Mouse (Mus musculus): ENCODE results near the gene Rnf43. TPM values are rescaled to one million over a fixed set of nuclear protein-coding genes. Genes with fewer than 3 reads are reported as not detected.

Gene Rnf43
- polyA plus RNA-seq, 1 experiment = not detected

DNA sequence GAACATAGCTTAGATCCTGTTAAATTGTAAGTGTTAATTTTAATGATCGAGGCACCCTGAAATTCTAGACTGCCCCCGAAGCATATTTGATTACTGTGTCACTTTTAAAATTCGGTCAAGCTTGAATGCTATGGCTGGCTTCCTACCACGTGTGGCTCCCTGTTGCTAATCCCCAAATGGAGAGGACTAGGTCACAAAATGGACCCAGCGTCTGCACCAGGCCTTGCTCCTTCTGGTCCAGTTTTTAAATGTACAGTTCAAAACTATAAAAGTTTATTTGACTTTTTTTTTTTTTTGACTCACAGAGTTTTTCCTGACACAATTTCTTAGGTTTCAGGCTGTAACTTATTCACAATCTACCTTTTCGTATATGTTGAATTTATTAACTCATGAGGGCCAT is 2.7 kb downstream of the Rnf43 start:
- H3K27ac ChIP-seq (replicated peaks; ENCODE audit: low read depth, low read length) = no peak overlapping the region
- H3K4me1 ChIP-seq (ENCODE audit: control insufficient read depth, insufficient read depth, insufficient read length, low read length) = no peaks in the 10 kb centered on the region
- H3K4me3 ChIP-seq (ENCODE audit: insufficient read depth, low read depth, low read length) = no peak overlapping the region

DNA sequence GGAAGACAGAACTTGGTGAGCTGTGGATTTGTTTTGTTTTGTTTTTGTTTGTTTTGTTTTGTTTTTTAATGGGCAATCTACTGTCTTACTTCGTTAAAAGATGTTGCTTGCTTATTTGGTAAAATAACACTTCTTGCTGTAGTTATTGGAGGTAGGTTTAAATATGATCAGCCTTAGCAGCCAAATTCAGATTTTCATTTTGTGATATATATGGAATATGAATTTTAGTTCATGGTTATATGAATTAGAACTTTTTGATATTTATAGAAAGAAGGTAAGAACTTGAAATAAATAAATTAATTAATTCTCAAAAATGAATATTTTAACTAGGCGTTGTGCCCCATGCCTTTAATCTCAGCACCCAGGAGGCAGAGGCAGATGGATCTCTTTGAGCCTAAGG is 3.1 kb downstream of the Rnf43 start:
- Histone ChIP-seq H3K4me3 (ENCODE audit: insufficient read depth, low read depth, low read length) (no peak overlapping the region), H3K27ac (replicated peaks; ENCODE audit: low read depth, low read length) (no peak overlapping the region), H3K4me1 (ENCODE audit: control insufficient read depth, insufficient read depth, insufficient read length, low read length) (no peaks in the 10 kb centered on the region)

DNA sequence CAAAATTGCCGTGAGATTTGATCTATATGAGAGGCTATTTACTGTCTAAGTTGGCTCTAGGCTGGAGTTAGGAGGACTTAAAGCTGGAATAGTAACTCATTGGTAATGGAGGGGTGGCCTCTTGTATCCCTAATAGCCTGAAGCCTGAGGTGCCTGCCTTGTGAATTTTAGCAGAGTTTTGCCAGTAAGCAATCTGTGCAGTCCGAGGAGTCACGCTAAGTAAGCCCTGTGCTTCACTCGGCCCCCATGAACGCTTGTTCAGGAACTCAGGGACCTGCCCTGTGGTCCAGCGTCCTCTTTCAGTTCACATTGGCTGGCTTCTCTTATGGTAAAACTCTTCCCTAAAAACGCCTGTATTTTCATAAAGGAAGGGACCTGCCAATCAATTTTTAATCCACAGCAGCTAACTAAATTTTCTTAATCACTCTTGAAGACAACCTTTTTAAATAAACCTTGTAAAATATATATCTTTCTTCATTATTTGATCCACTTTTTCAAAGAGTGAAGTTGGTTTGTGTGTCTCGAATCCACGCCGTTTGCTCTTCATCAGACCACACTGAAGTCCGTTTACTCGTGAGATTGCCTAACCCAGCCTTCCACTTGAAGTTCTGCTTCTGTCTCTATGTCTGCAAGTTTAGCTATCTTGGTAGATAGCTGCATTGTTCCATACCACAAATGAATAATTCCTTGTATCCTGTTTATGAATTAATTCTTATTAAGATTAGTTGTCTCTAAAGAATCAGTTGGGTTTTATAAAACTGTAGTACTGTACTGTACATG is 3.9 kb downstream of the Rnf43 start:
- H3K27ac ChIP-seq (replicated peaks; ENCODE audit: low read depth, low read length) = no peak overlapping the region
- no peaks in the 10 kb centered on the region for H3K4me1 ChIP-seq (ENCODE audit: control insufficient read depth, insufficient read depth, insufficient read length, low read length)
- no peak overlapping the region for H3K4me3 ChIP-seq (ENCODE audit: insufficient read depth, low read depth, low read length)

DNA sequence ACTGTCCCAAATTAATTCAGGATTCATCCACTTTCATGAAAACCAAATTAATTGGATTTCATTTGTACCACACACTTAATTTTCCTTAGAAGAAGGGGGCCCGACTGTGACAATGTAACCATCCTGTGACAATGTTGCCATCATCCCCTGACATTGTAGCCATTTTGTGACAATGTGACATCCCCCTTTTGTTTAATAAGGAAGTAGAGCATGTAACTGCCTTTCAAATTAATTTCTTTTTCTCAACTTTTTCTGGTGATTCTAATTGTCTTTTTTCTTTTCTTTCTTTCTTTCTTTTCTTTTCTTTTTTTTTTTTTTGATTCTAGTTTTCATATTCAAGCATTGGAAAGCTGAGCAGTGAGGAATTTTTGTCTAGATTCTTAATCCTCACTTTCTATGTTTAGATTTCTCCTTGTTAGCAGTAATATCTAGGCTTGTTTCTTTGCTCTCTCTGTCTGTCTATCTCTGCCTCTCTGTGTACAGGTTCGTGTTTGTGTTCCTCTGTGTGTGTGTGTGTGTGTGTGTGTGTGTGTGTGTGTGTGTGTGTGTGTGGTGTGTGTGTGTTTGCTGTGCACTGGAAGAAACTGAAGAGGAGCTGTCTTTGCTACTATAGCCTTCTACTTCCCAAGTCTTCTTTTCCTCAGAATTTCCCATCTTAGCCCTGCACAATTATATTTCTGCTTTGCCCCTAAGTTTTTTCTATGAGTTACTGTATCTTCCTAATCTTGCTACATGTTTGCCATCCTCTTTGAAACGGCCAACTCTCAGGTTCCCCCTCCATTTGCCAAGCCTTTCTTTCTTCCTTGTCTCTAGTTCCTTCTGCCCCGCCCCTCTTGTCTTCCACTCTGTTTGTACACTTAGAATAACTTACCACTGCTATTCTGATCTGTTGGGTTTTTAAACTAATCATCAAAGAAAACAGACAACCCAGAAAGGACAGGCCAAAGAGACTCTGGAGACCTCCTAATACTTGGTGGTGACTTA is 4.9 kb downstream of the Rnf43 start:
- Histone ChIP-seq H3K27ac (replicated peaks; ENCODE audit: low read depth, low read length) (no peak overlapping the region), H3K4me3 (ENCODE audit: insufficient read depth, low read depth, low read length) (no peak overlapping the region), H3K4me1 (ENCODE audit: control insufficient read depth, insufficient read depth, insufficient read length, low read length) (no peaks in the 10 kb centered on the region)

DNA sequence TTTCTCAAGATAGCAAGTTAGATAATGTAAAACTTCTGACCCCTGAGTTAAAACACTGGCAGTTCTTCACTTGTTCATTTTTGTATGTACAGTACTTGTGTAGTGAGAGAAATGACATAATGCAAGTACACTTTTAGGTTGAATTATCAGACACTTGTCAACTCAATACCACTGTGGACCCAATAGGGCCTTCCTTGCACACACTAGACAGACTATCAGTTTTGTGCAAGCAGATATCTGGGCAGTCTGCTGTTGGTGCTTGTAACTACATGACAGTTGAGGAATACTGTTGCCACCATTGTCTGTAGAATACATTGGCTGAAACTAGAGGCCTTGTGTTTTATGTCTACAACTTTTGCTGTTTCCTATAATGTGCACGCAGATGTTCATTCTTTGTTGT is 10.8 kb downstream of the Rnf43 start:
- no peak overlapping the region for H3K27ac ChIP-seq (replicated peaks; ENCODE audit: low read depth, low read length)
- no peaks in the 10 kb centered on the region for H3K4me1 ChIP-seq (ENCODE audit: control insufficient read depth, insufficient read depth, insufficient read length, low read length)
- no peak overlapping the region for H3K4me3 ChIP-seq (ENCODE audit: insufficient read depth, low read depth, low read length)

DNA sequence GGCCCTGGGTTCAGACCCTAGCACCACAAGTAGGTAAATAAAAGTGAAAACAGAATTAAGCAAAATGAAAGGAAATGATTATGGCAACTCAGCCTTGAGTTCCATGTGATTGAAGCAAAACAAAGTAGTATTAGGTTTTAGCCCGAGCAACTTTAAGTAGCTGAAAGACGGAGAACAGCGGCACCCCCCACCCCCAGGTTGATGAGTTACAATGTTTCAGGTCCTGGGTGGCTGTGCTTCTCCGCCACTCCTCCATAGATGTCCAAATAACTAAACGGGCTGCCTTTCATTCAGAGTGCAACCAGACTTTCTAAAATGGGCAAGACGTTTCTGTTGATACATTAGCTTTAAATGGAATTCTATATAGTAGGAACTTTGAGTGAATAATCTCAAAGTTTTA is 13.1 kb downstream of the Rnf43 start:
- no peak overlapping the region for H3K4me3 ChIP-seq (ENCODE audit: insufficient read depth, low read depth, low read length)
- H3K4me1 ChIP-seq (ENCODE audit: control insufficient read depth, insufficient read depth, insufficient read length, low read length) = no peaks in the 10 kb centered on the region
- no peak overlapping the region for H3K27ac ChIP-seq (replicated peaks; ENCODE audit: low read depth, low read length)

DNA sequence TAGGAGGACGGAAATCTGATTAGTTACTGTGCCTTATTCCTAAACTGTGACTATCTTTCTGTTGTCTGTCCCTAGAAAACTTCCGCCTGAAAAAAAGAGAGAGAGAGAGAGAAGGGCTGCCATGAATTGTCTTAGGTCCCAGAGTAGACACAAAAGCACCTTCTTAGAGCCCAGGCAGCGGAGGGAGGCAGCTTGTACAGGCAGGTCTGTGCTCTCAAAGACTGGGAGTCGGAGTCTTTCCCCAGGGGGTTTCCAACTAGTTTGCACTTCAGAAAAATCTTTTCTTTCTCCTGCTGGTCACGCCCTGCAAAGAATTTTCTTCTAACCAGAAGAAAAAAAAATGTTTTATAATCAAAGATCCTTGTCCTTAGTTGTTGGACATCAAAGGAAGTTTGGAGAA is 15.2 kb downstream of the Rnf43 start:
- no peak overlapping the region for H3K27ac ChIP-seq (replicated peaks; ENCODE audit: low read depth, low read length)
- no peak overlapping the region for H3K4me3 ChIP-seq (ENCODE audit: insufficient read depth, low read depth, low read length)
- no peaks in the 10 kb centered on the region for H3K4me1 ChIP-seq (ENCODE audit: control insufficient read depth, insufficient read depth, insufficient read length, low read length)

DNA sequence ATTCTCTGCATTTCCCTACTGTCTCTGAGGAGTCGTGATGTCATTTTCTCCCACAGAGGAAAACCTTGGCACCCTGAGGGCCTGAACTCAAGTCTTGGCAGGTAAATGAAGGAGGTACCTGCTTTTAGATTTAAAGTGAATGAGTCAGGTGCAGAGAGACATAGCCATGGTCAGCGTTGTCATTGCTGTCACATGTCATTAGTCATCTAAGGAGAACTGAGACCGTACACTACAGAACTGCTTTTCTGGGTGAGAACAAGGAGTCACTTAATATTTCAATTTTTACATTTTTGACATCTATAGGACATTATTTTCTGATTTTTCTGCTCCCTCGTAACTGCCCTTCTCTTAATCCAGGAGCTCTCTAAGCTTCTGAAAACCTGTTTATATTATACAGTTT is 16.0 kb downstream of the Rnf43 start:
- Histone ChIP-seq H3K4me1 (ENCODE audit: control insufficient read depth, insufficient read depth, insufficient read length, low read length) (no peaks in the 10 kb centered on the region), H3K4me3 (ENCODE audit: insufficient read depth, low read depth, low read length) (no peak overlapping the region), H3K27ac (replicated peaks; ENCODE audit: low read depth, low read length) (no peak overlapping the region)

DNA sequence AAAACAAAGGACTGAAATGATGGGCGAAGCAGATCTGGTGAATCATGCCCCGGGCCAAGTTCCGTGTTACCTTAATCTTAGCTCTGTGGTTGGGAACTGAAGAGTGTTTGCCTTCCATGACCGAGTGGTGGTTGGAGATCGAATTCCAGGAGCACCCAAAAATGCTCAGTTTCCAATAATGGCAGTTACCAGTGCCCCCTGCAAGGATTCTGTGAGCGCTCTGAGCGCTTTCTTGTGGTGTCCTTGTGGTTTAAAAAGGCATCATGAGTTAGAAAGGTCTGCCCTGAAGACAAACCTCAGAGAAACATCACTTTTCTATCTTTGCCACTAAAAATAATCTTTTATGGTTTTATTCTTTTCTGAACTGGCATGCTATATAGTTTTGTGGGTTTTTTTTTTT is 16.5 kb downstream of the Rnf43 start:
- no peak overlapping the region for H3K27ac ChIP-seq (replicated peaks; ENCODE audit: low read depth, low read length)
- no peak overlapping the region for H3K4me3 ChIP-seq (ENCODE audit: insufficient read depth, low read depth, low read length)
- H3K4me1 ChIP-seq (ENCODE audit: control insufficient read depth, insufficient read depth, insufficient read length, low read length) = no peaks in the 10 kb centered on the region

DNA sequence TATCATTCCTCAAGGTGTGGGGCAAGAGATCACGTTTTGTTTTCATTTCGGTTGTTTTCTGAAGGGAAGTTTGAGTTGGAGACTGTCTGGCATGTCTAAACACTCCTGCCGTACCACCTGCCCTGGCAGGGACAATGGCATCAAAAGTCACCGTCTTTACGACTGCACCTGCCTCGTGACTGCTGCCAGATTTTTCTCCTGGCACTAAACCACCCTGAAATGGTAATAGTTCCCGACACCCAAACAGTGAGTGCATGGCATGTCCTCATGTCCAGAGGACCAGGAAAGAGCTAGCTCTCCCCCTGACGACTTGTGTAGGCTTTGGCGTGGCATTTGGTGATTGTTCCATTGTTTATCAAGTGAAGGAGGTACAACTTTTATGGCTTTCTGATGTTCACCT is 18.3 kb downstream of the Rnf43 start:
- Histone ChIP-seq H3K4me1 (ENCODE audit: control insufficient read depth, insufficient read depth, insufficient read length, low read length) (no peaks in the 10 kb centered on the region), H3K27ac (replicated peaks; ENCODE audit: low read depth, low read length) (no peak overlapping the region)

DNA sequence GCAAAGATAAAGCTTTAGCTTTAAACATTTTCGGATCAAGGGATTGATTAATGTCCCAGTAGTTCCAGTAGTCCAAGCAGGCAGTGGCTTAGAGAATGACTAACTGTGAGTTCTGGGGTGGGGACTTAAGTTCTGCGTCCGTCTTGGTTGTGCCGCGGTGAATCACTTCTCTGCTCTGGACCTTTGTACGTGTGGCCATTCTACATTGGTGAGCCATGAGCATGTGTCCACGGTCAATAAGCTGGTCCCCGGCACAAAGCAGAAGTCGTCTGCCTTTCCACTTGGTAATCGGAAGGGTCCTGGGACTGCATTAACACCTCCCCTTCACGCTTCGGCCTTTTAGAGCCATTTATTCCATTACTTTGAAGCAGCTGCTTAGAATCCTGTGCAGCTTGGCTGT is 19.6 kb downstream of the Rnf43 start:
- no peak overlapping the region for H3K4me3 ChIP-seq (ENCODE audit: insufficient read depth, low read depth, low read length)
- no peak overlapping the region for H3K27ac ChIP-seq (replicated peaks; ENCODE audit: low read depth, low read length)
- no peaks in the 10 kb centered on the region for H3K4me1 ChIP-seq (ENCODE audit: control insufficient read depth, insufficient read depth, insufficient read length, low read length)

More for the DNA sequence above, 18.3 kb downstream of the Rnf43 start:
- no peak overlapping the region for H3K4me3 ChIP-seq (ENCODE audit: insufficient read depth, low read depth, low read length)

DNA sequence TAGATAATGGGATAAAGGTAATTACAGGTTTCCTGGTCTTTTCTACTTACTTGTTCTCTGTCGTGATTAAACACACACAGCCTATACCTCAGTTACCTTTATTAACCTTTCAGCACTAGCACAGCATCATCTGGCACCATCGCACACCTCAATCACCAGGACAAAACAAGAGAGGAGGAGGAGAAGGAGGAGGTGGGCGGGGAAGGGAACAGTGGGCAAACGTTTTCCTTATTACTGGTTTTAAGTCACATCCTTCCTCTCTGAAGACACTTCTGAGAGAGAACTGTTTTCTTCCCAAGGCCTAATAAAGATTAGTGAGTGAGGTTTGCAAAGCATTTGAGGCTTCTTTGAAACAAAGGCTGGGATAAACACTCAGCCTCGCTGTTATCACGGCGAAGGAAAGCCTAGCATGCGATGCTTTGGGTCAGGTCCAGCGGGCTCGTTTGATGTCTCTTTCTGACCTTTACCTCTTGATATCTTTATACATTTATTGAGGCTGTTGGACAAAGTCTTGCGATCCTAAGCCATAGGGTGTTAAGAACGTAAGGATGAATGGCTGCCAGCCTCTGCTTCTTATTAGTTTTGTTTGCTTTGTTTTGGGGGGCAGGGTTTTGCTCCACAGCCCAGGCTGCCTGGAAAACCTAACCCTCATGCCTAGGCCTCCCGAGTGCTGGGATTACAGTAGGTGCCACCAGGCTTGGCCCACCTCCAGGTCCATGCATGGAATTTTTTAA is 20.5 kb downstream of the Rnf43 start:
- Histone ChIP-seq H3K4me1 (ENCODE audit: control insufficient read depth, insufficient read depth, insufficient read length, low read length) (no peaks in the 10 kb centered on the region), H3K4me3 (ENCODE audit: insufficient read depth, low read depth, low read length) (no peak overlapping the region), H3K27ac (replicated peaks; ENCODE audit: low read depth, low read length) (no peak overlapping the region)

DNA sequence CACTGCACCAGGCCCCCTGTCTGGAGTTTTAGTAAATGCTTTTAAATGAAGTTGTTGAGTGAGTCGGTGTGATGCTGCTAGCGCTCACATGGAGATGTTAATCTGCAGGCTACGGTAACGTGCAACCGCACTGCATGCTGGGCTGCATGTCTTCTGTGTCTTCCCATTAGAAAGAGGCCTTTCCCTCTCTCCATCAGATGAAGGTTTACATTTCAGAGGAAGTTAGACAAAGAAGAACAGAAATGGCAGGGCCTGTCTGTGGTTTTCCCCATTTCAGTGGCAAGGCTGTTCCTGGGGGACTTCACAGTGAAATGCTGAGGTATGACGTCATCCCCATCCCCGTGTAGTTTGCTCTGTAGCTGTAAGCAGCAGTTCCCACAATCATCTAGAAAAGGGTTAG is 23.9 kb downstream of the Rnf43 start:
- Histone ChIP-seq H3K4me3 (ENCODE audit: insufficient read depth, low read depth, low read length) (no peak overlapping the region), H3K27ac (replicated peaks; ENCODE audit: low read depth, low read length) (no peak overlapping the region), H3K4me1 (ENCODE audit: control insufficient read depth, insufficient read depth, insufficient read length, low read length) (no peaks in the 10 kb centered on the region)

DNA sequence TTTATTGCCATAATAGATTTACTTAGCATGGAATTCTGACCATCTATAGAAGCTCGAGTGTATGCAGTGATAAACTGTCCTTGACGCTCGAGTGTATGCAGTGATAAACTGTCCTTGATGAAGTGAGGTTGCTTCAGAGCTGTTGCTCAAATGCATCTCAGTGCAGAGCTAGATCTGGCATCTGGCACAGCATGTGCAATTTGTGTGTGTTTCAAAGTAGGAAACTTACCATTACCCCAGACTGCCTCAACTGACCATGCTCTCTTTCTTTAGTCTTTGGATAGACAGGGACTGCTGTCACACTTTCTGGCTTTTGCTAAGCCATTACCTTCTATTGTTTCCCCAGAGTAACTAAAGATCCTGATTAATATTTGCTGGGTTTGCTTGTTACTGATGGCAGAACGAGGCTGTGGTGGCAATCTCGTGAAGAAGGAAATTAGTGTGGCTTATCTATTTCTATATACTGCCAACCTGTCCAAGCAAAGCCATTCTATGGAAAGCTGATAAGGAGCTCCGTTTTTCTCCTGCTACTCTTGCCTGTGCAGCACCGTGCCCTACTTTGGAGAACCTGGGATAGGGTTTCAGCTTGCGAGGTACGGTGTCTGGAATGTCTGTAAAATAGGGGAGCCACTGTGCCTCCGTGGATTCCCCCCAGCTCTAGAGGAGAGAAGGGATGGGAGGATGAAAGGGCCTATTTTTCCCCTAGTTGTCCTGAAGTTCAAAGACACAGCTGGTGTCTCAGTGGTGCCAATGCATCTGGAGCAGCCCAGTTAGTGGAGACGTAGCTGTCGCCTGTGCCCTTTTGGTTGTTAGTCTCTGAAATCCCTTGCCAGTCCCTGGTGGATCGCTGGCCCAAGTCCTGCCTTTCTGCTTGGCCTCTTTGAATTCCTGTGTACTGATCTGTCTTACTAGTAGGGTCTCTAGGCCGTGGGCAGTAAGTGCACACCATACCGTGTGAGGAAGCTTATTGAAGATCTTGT is 25.0 kb downstream of the Rnf43 start:
- Histone ChIP-seq H3K27ac (replicated peaks; ENCODE audit: low read depth, low read length) (no peak overlapping the region), H3K4me1 (ENCODE audit: control insufficient read depth, insufficient read depth, insufficient read length, low read length) (no peaks in the 10 kb centered on the region), H3K4me3 (ENCODE audit: insufficient read depth, low read depth, low read length) (no peak overlapping the region)
